Mouse (Mus musculus) adrenal gland, adult 18-20 months (tissue): ENCODE measurements around the gene Heatr9. TPM values are rescaled to one million over a fixed set of nuclear protein-coding genes. Genes with fewer than 3 reads are reported as not detected.
A peak's percentile ranks its signal among the peaks of the same experiment; 100 is the strongest.
"Not testable (repeated sequence)": the region's sequence is repeated elsewhere in the genome, so short reads cannot be mapped to it uniquely, and the experiment has no call there.

Experiments used
- DNase-seq, 2 experiments: peaks; one replicate each; pipeline ENCODE4 v3.0.0; 2021 to 2022; ENCODE audit warnings: low spot score in 2 of 2
- long read RNA-seq, 2 experiments: library from polyadenylated mRNA; stranded (forward); transcript quantifications; one replicate each; pipeline ENCODE4 v2.0.0; 2021
- total RNA-seq, 2 experiments: library from RNA; stranded (reverse); gene quantifications; 1 replicate in 1 of 2; 2 replicates in 1 of 2; pipeline ENCODE4 v1.2.3; 2021

The Heatr9 gene
- total RNA-seq: under 1 TPM in 1 of 2 experiments, not detected in 1; 0.16 TPM
- long read RNA-seq, experiment 1: 0 reads
- long read RNA-seq, experiment 2: 0 reads

GRCm38 (mm10) chr11:83522075-83522474, at the start of gene Heatr9:
Heatr9 (minus strand) TSS chr11:83522175.
- DNase-seq: no peak

- DNase-seq: no peak
These were observed 48.2 kb upstream of the Heatr9 start for GRCm38 (mm10) chr11:83570189-83570588.

- no peak for DNase-seq
These were observed 47.3 kb upstream of the Heatr9 start for GRCm38 (mm10) chr11:83569249-83569648.

- no peak for DNase-seq
These were observed 46.8 kb upstream of the Heatr9 start for GRCm38 (mm10) chr11:83568786-83569185.

- DNase-seq: no peak
These were observed 46.1 kb upstream of the Heatr9 start for GRCm38 (mm10) chr11:83568061-83568460.

- no peak for DNase-seq
These were observed 45.3 kb upstream of the Heatr9 start for GRCm38 (mm10) chr11:83567311-83567710.

GRCm38 (mm10) chr11:83566617-83567016, 44.6 kb upstream of the Heatr9 start:
- DNase-seq: no peak

GRCm38 (mm10) chr11:83563754-83564153, 41.8 kb upstream of the Heatr9 start:
- no peak for DNase-seq

- DNase-seq: no peak
These were observed 40.4 kb upstream of the Heatr9 start for GRCm38 (mm10) chr11:83562311-83562887.

GRCm38 (mm10) chr11:83560405-83560804, 38.4 kb upstream of the Heatr9 start:
- DNase-seq: no peak

GRCm38 (mm10) chr11:83557074-83557473, 35.1 kb upstream of the Heatr9 start:
- no peak for DNase-seq

- DNase-seq: no peak
These were observed 34.3 kb upstream of the Heatr9 start for GRCm38 (mm10) chr11:83556085-83556781.

GRCm38 (mm10) chr11:83551668-83552067, 29.7 kb upstream of the Heatr9 start:
- DNase-seq: no peak

- not testable (repeated sequence) for DNase-seq
These were observed 29.1 kb upstream of the Heatr9 start for GRCm38 (mm10) chr11:83551037-83551436.

- DNase-seq: no peak
These were observed 28.2 kb upstream of the Heatr9 start for GRCm38 (mm10) chr11:83550186-83550632.

- DNase-seq: no peak
These were observed 22.2 kb upstream of the Heatr9 start for GRCm38 (mm10) chr11:83544214-83544613.

GRCm38 (mm10) chr11:83541415-83541814, 19.4 kb upstream of the Heatr9 start:
- DNase-seq: no peak

GRCm38 (mm10) chr11:83540931-83541330, 19.0 kb upstream of the Heatr9 start:
- no peak for DNase-seq

- no peak for DNase-seq
These were observed 16.8 kb upstream of the Heatr9 start for GRCm38 (mm10) chr11:83538705-83539314.

- no peak for DNase-seq
These were observed 14.9 kb upstream of the Heatr9 start for GRCm38 (mm10) chr11:83536831-83537230.

- peak; percentile 70 to 75 for DNase-seq
These were observed 12.8 kb upstream of the Heatr9 start for GRCm38 (mm10) chr11:83534609-83535423.
